Mouse (Mus musculus) hindlimb bud, embryonic 11.5 days (tissue): ENCODE measurements at regions not wholly inside any gene's neighbourhood (a gene's known extent, or its start where the extent isn't known, plus 50 kb on each side); places are given as distances from the start of the nearest gene placed in this dataset.
A peak's percentile ranks its signal among the peaks of the same experiment; 100 is the strongest.

ENCODE experiments used
- DNase-seq: peaks from one replicate; pipeline ENCODE4 v3.0.0-alpha.2; 2012; ENCODE audit warnings: low read depth, low spot score; ENCODE audit errors: extremely low spot score

- DNase-seq = no peak
These were observed 235.4 kb downstream of the Mtx2 start for GRCm38 (mm10) chr2:75061009-75061408.

- DNase-seq = no peak
These were observed 236.0 kb downstream of the Mtx2 start for GRCm38 (mm10) chr2:75061456-75062188.

GRCm38 (mm10) chr2:75062189-75062510, 236.5 kb downstream of the Mtx2 start:
- no peak for DNase-seq

- no peak for DNase-seq
These were observed 239.0 kb downstream of the Mtx2 start for GRCm38 (mm10) chr2:75064406-75065115.

- DNase-seq = no peak
These were observed 239.7 kb downstream of the Mtx2 start for GRCm38 (mm10) chr2:75065304-75065703.

GRCm38 (mm10) chr2:75069321-75069720, 243.7 kb downstream of the Mtx2 start:
- DNase-seq = no peak

GRCm38 (mm10) chr2:75072021-75072420, 246.4 kb downstream of the Mtx2 start:
- no peak for DNase-seq

- DNase-seq = no peak
These were observed 246.9 kb downstream of the Mtx2 start for GRCm38 (mm10) chr2:75072471-75072870.

GRCm38 (mm10) chr2:75073178-75073577, 247.6 kb downstream of the Mtx2 start:
- no peak for DNase-seq

GRCm38 (mm10) chr2:75087164-75087563, 261.6 kb downstream of the Mtx2 start:
- DNase-seq = no peak

GRCm38 (mm10) chr2:75089186-75089585, 263.6 kb downstream of the Mtx2 start:
- DNase-seq = no peak

GRCm38 (mm10) chr2:75089616-75090015, 264.0 kb downstream of the Mtx2 start:
- no peak for DNase-seq

GRCm38 (mm10) chr2:75090439-75090838, 264.8 kb downstream of the Mtx2 start:
- no peak for DNase-seq

GRCm38 (mm10) chr2:75101501-75101900, 275.9 kb downstream of the Mtx2 start:
- DNase-seq = peak; percentile 39

- DNase-seq = no peak
These were observed 287.1 kb downstream of the Mtx2 start for GRCm38 (mm10) chr2:75112751-75113150.

GRCm38 (mm10) chr2:75114375-75114774, 288.8 kb downstream of the Mtx2 start:
- no peak for DNase-seq

- DNase-seq = no peak
These were observed 292.8 kb downstream of the Mtx2 start for GRCm38 (mm10) chr2:75118348-75118926.

- no peak for DNase-seq
These were observed 294.0 kb downstream of the Mtx2 start for GRCm38 (mm10) chr2:75119599-75119998.

- DNase-seq = no peak
These were observed 307.9 kb downstream of the Mtx2 start for GRCm38 (mm10) chr2:75133298-75134080.

GRCm38 (mm10) chr2:75136618-75137017, 311.0 kb downstream of the Mtx2 start:
- DNase-seq = no peak
